Mouse (Mus musculus): Measurements from ENCODE around the gene Umodl1. TPM values are rescaled to one million over a fixed set of nuclear protein-coding genes. Genes with fewer than 3 reads are reported as not detected.
A peak's percentile ranks its signal among the peaks of the same experiment; 100 is the strongest.

The Umodl1 gene
- polyA plus RNA-seq, 1 experiment from 2014 or later: 0.09 TPM

DNA sequence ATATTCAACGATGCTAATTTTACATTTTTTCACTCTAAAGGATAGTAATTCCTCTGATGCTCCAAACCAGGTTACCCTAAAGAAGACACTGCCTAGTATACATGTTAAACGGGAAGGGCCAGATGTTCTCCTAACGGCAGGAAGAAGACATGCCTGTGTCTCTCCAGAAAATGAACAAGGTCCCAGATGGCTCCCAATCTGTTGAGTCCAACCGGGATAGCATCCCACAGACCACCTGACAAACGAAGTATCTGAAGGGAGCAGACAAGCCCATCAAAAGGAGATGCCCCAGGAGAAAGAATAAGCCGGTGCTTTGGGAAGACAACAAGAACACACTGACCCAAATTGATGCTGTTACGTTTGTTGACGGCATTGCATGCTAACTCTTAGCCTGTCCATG is 2.8 kb upstream of the Umodl1 start:
- H3K4me1 ChIP-seq (replicated peaks; ENCODE audit: insufficient read depth, low read length): no peaks in the 10 kb centered on the region
- H3K36me3 ChIP-seq (ENCODE audit: insufficient read depth, low read length): no peaks in the 10 kb centered on the region
- 71% methylated on average over 8 of the region's 8 CpGs for WGBS
- no peak for DNase-seq (ENCODE audit: low spot score)
- TF ChIP-seq CTCF (IDR thresholded peaks at IDR 0.05; ENCODE audit: low read depth): no peak
- no peaks in the 10 kb centered on the region for H3K9me3 ChIP-seq (replicated peaks; ENCODE audit: low read length)
- H3K27me3 ChIP-seq (ENCODE audit: insufficient read depth, low read length): no peaks in the 10 kb centered on the region
- H3K4me3 ChIP-seq (replicated peaks; ENCODE audit: low read depth, low read length): no peak overlapping the region
- H3K4me2 ChIP-seq (ENCODE audit: low read length): no peak overlapping the region
- H3K27ac ChIP-seq: no peak overlapping the region
- no peak overlapping the region for H3K9ac ChIP-seq (ENCODE audit: low read depth, low read length)
- no peak for ATAC-seq (replicated peaks; ENCODE audit: low FRiP score, low read depth)

DNA sequence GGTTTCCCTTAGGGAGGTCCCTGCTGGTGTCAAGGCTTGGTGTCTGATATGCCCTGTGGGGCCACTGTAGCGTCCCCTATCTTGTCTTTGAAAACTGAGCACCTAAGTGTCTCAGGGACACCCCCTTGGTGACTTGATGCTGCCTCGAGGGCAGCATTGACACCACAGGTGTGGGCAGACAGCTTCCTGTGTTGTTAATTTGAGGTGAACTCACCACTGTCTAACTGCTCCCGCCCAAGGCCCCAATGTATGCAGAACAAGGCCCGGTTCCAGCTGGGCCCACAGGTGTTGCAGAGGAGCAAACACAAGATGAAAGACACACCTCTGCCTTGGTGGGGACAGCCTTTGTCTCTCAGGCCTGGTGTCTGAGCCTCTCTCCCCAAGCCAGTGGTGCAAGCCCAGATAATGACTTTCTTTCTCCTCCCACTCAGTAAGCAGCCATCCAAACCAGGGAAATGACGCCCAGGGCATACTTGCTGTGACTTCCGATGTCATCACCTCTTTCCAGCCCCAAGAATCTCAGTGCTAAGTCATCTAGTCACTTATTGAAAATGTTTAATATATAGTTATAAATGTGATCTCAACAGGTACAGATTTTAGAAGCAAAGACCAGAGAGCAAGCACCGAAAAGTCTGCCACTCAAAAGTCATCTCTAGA is 7.6 kb downstream of the Umodl1 start:
- Histone ChIP-seq H3K4me2 (ENCODE audit: low read length) (no peak overlapping the region), H3K9ac (ENCODE audit: low read depth, low read length) (no peak overlapping the region), H3K4me3 (replicated peaks; ENCODE audit: low read depth, low read length) (no peak overlapping the region), H3K36me3 (ENCODE audit: insufficient read depth, low read length) (no peaks in the 10 kb centered on the region), H3K9me3 (replicated peaks; ENCODE audit: low read length) (no peaks in the 10 kb centered on the region), H3K27ac (no peak overlapping the region), H3K27me3 (ENCODE audit: insufficient read depth, low read length) (no peaks in the 10 kb centered on the region), H3K4me1 (replicated peaks; ENCODE audit: insufficient read depth, low read length) (no peaks in the 10 kb centered on the region)
- no peak for TF ChIP-seq CTCF (IDR thresholded peaks at IDR 0.05; ENCODE audit: low read depth)
- WGBS: 45% methylated on average over 7 of the region's 7 CpGs
- ATAC-seq (replicated peaks; ENCODE audit: low FRiP score, low read depth): no peak
- DNase-seq (ENCODE audit: low spot score): no peak

DNA sequence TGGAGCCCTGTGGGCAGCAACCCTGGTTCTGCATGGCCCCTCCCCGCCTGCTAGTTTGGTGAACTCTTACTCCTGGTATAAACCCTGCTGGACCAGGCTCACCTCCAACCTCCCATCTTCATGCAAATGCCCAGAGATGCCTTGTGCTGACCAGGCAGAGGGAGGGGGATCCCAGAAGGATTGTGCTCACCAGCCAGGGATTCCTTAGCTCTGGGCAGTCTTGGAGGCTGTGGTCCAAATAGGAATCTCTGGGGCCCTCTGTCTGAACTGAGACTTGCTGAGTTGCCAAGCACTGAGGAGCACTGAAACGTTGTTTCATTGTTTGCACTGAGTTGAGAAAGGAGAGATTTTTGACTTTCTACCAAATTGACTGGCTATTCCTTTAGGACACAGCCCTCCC is 8.4 kb downstream of the Umodl1 start:
- no peak overlapping the region for H3K9ac ChIP-seq (ENCODE audit: low read depth, low read length)
- H3K4me3 ChIP-seq (replicated peaks; ENCODE audit: low read depth, low read length): no peak overlapping the region
- no peak overlapping the region for H3K27ac ChIP-seq
- H3K27me3 ChIP-seq (ENCODE audit: insufficient read depth, low read length): no peaks in the 10 kb centered on the region
- no peak for ATAC-seq (replicated peaks; ENCODE audit: low FRiP score, low read depth)
- no peak for TF ChIP-seq CTCF (IDR thresholded peaks at IDR 0.05; ENCODE audit: low read depth)
- 28% methylated on average over 2 of the region's 2 CpGs for WGBS
- H3K4me2 ChIP-seq (ENCODE audit: low read length): no peak overlapping the region
- DNase-seq (ENCODE audit: low spot score): no peak
- H3K36me3 ChIP-seq (ENCODE audit: insufficient read depth, low read length): no peaks in the 10 kb centered on the region
- H3K4me1 ChIP-seq (replicated peaks; ENCODE audit: insufficient read depth, low read length): no peaks in the 10 kb centered on the region
- no peaks in the 10 kb centered on the region for H3K9me3 ChIP-seq (replicated peaks; ENCODE audit: low read length)

DNA sequence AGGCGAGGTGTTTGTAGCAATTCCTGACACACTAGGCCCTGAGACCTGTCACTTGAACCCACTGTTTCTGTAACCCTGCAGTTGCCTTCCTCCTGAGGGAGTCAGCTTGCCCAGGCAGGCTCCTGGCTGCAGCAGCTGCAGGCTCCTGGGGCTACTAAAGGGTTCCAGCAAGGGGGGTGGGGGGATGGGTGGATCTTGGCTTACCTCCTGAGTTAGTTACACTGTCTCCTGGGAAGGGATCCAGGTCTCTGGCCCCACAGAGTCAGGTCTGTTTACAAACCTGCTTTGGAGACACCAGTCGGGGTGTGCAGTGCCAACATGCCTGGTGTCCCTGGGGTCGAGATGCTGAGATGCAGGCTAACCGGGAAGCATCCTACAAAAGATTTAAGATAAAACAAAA is 15.5 kb downstream of the Umodl1 start:
- 68% methylated on average over 4 of the region's 4 CpGs for WGBS
- ATAC-seq (replicated peaks; ENCODE audit: low FRiP score, low read depth): no peak
- no peak for DNase-seq (ENCODE audit: low spot score)
- Histone ChIP-seq H3K9ac (ENCODE audit: low read depth, low read length) (no peak overlapping the region), H3K27ac (no peak overlapping the region), H3K27me3 (ENCODE audit: insufficient read depth, low read length) (no peaks in the 10 kb centered on the region), H3K4me1 (replicated peaks; ENCODE audit: insufficient read depth, low read length) (peaks cover 4% of the 10 kb centered on the region; the same call in 1 of the 2 replicates), H3K4me2 (ENCODE audit: low read length) (no peak overlapping the region), H3K36me3 (ENCODE audit: insufficient read depth, low read length) (no peaks in the 10 kb centered on the region), H3K4me3 (replicated peaks; ENCODE audit: low read depth, low read length) (no peak overlapping the region), H3K9me3 (replicated peaks; ENCODE audit: low read length) (no peaks in the 10 kb centered on the region)
- no peak for TF ChIP-seq CTCF (IDR thresholded peaks at IDR 0.05; ENCODE audit: low read depth)

DNA sequence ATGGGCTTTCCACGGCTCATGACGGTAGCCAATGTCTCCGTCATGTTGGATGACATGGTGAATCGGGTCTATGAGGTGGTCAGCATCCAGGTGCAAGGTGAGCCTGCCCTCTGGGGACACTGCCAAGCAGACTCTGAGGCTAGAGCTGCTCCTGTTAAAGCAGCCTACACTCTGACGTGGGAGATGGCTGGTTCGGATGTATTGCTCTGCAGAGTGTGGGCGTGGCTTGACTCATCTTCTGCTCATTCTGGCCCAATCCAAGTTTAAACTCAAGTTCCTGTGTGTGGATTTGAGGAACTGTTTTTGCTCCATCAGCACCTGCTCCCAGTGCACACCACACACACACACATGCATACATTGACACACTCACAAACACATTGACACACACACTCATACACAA is 17.4 kb downstream of the Umodl1 start:
- Histone ChIP-seq H3K27me3 (ENCODE audit: insufficient read depth, low read length) (no peaks in the 10 kb centered on the region), H3K4me3 (replicated peaks; ENCODE audit: low read depth, low read length) (no peak overlapping the region), H3K9ac (ENCODE audit: low read depth, low read length) (no peak overlapping the region), H3K36me3 (ENCODE audit: insufficient read depth, low read length) (no peaks in the 10 kb centered on the region), H3K4me2 (ENCODE audit: low read length) (no peak overlapping the region), H3K27ac (no peak overlapping the region), H3K9me3 (replicated peaks; ENCODE audit: low read length) (no peaks in the 10 kb centered on the region), H3K4me1 (replicated peaks; ENCODE audit: insufficient read depth, low read length) (peaks cover 4% of the 10 kb centered on the region; the same call in 1 of the 2 replicates)
- TF ChIP-seq CTCF (IDR thresholded peaks at IDR 0.05; ENCODE audit: low read depth): no peak
- no peak for ATAC-seq (replicated peaks; ENCODE audit: low FRiP score, low read depth)
- no peak for DNase-seq (ENCODE audit: low spot score)
- 79% methylated on average over 7 of the region's 7 CpGs for WGBS

DNA sequence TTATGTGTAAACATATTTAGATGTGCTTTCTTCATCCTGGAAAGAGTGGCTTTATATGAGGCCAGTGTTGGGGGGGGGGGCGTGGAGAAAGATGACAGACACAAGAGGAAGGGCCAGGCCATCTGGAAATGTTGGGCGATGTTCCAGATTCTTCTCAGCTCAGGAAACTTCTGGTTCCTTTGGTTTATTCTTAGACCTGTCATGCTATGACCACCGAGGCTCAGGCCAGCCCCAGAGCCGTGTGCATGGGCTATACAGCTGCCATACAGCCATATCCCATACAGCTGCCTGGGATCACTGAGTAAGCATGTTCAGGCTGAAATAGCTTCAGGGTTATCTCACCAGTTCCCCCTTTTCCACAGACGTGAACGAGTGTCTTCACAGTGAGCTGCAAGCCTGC is 18.9 kb downstream of the Umodl1 start:
- H3K9me3 ChIP-seq (replicated peaks; ENCODE audit: low read length): no peaks in the 10 kb centered on the region
- H3K27me3 ChIP-seq (ENCODE audit: insufficient read depth, low read length): no peaks in the 10 kb centered on the region
- no peak overlapping the region for H3K4me3 ChIP-seq (replicated peaks; ENCODE audit: low read depth, low read length)
- peak; percentile 60 for DNase-seq (ENCODE audit: low spot score)
- peaks cover 4% of the 10 kb centered on the region; the same call in 1 of the 2 replicates for H3K4me1 ChIP-seq (replicated peaks; ENCODE audit: insufficient read depth, low read length)
- TF ChIP-seq CTCF (IDR thresholded peaks at IDR 0.05; ENCODE audit: low read depth): no peak
- H3K27ac ChIP-seq: 0 out of 2 replicates have a peak overlapping the region, but pooled peaks have one; percentile 9
- H3K4me2 ChIP-seq (ENCODE audit: low read length): no peak overlapping the region
- H3K36me3 ChIP-seq (ENCODE audit: insufficient read depth, low read length): no peaks in the 10 kb centered on the region
- WGBS: 53% methylated on average over 6 of the region's 6 CpGs
- H3K9ac ChIP-seq (ENCODE audit: low read depth, low read length): no peak overlapping the region
- ATAC-seq (replicated peaks; ENCODE audit: low FRiP score, low read depth): no peak

DNA sequence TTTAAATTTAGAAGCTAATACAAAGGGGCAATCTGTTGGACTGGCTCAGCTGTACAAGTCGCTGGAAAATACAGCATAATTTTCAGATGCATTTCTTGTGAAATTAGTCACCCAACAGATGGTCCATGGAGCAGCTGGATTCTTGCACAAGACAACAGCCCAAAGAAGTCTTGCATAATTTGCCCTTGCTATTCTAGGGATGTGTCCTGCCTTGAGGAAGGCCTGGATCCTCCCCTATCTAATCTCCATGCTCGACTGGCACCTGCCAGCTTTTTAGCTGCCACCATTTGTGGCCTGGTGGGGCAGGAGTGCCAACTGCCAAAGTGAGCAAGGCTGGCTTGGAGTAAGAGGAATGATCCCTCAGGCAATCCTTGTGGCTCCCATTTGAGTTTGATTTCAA is 22.9 kb downstream of the Umodl1 start:
- 70% methylated on average over 2 of the region's 2 CpGs for WGBS
- Histone ChIP-seq H3K4me3 (replicated peaks; ENCODE audit: low read depth, low read length) (no peak overlapping the region), H3K36me3 (ENCODE audit: insufficient read depth, low read length) (no peaks in the 10 kb centered on the region), H3K4me2 (ENCODE audit: low read length) (no peak overlapping the region), H3K27me3 (ENCODE audit: insufficient read depth, low read length) (no peaks in the 10 kb centered on the region), H3K4me1 (replicated peaks; ENCODE audit: insufficient read depth, low read length) (peaks cover 4% of the 10 kb centered on the region; the same call in 1 of the 2 replicates), H3K9me3 (replicated peaks; ENCODE audit: low read length) (no peaks in the 10 kb centered on the region), H3K27ac (no peak overlapping the region), H3K9ac (ENCODE audit: low read depth, low read length) (no peak overlapping the region)
- no peak for TF ChIP-seq CTCF (IDR thresholded peaks at IDR 0.05; ENCODE audit: low read depth)
- DNase-seq (ENCODE audit: low spot score) (no peak), ATAC-seq (replicated peaks; ENCODE audit: low FRiP score, low read depth) (no peak)

Measured in kidney, postnatal 0 days (tissue).